Mouse (Mus musculus): ENCODE results near the gene Gga1.
"Not testable (repeated sequence)": the region's sequence is repeated elsewhere in the genome, so short reads cannot be mapped to it uniquely, and the experiment has no call there.

The Gga1 gene

DNA sequence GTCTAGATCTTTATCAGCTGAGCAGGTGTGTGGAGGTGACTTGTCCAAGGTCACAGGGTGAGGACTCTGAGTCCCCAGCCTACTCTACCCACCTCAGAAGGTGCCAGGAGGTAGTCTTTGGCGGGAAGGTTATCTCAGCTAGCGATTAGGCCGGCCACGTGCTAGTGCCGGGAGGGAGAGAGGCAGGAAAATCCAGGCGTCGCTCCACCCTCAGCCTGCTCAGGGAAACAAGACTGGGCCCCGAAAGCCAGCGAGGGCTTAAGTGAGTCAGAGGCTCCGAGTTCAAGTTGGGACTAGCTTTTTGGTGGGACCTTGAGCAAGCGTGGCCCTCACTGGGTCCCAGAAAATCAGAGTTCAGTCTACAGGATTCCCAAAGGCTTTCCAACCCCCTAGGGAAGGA, 31.7 kb upstream of the Gga1 start:
- DNase-seq (ENCODE audit: low spot score), result no peak

DNA sequence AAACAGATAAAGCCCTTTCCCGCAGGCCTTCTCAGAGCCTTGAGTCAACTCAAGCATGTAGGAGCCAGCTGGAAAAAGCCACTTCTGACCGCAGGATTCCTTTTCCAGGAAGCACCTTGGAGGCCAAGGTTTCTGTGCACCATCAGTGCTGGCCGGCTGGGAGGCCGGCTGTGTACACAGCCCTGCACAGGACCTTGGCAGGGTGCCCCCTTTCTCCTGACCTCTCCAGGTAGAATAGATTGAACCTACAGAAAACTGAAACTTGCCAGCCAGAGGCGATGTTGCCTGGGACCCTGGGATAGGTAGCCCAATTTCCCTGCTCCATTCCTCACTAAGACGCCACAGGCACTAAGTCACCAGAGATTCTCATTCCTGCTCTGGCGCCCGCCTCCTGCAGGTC, 31.1 kb upstream of the Gga1 start:
- DNase-seq (ENCODE audit: low spot score), result no peak

DNA sequence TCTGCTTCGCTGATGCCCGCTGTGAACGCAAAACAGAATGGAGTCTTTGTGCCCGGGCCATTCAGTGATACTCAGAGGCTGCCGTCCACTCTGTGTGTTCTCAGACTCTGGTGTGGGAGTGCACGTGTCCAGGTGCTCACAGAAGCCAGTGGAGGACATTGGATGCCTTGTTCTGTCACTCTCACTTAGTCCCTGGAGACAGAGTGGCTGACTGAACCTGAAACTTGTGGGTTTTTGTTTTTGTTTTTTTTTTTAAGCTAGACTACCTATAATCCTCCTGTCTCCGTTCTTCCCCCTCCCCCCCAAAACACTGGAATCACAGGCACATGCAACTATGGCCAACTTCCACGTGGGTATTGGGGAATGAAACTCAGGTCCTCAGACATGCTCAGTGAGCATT, 30.6 kb upstream of the Gga1 start:
- DNase-seq (ENCODE audit: low spot score), result no peak

DNA sequence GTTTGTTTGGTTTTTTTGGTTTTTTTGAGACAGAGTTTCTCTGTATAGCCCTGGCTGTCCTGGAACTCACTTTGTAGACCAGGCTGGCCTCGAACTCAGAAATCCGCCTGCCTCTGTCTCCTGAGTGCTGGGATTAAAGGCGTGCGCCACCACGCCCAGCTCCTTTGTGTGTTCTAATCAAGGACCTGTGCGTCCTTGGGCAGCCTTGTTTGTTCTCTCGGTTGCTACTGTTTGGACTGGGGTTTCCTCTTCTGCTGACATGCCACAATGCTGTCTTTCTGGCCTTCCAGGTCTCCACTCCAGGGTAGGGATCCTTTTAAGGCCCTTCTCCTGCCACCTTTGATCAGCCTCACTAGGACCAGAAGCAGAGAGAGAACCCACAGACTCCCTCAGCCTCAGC, 30.2 kb upstream of the Gga1 start:
- not testable (repeated sequence) for DNase-seq (ENCODE audit: low spot score)

DNA sequence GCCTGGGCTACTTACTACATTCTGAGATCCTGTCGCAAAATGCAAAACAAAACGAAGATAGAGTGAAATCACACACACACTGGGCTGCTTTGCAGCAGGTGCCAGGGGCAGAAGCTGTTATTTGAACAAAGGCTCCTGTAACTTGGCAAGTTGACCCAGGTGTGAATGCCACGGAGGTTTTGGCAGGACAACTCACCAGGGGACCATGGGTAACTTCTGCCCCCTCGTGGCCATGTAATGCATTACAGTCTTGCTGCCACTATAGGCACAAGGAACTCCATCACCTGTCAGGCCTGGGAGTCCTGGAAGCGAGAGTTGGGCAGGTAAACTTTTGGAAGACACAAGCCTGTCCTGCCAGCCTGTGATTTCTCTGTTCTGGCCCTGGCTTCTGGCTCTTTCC, 28.5 kb upstream of the Gga1 start:
- DNase-seq (ENCODE audit: low spot score), result peak; percentile 86

DNA sequence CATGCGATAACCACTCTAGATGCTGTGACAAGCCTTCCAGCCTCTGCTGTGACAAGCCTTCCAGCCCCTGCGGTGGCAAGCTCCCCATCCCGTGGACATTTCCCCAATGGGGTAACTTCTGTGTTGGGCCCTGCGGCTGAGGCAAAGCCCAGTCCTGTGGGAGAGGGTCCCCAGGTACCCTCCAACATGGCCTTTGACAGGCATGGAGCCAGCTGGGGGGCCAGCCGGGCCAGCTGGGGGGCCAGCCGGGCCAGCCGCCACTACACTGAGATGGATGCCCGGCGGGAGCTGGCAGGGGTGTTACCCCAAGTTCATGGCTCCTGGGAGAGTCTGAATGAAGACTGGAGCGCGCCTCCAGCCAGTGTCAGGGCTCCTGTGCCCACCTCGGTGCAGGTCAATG, 27.5 kb upstream of the Gga1 start:
- no peak for DNase-seq (ENCODE audit: low spot score)

DNA sequence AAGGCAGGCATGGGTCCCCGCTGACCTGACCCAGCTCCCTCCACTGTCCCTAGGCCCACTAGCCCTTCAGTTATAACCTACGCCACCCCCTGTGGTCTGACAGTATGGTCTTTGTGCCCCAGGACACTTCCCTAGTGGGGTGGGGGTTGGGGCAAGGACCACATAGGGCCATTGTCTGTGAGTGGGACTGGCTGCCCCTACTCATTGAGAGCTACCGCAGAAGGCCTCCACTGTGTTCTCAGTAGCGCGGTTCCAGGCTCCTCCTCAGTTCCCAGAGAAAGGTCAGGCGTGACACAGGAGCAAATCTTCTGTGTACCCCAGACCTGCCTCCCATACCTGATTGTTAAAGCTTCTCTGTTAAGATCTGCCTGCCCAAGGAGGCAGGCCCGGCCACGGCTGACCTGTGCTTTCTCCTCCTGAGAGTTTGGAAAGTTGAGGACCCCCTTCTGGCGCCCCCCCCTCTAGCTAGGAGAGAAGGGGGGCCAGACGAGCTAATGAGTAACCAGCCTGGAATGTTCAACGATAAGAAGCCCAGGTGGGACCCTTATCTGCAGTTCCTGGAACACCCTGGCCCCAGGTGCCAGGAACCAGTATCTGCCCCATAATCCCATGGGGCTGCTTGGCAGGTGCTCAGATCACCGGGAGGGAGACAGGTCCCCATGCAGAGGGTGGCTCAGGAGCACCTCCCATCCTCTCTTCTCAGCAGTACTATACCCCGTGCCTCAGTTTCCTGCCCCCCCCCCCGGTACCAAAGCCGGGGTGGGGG, 26.7 kb upstream of the Gga1 start:
- peak; percentile 71 for DNase-seq (ENCODE audit: low spot score)

DNA sequence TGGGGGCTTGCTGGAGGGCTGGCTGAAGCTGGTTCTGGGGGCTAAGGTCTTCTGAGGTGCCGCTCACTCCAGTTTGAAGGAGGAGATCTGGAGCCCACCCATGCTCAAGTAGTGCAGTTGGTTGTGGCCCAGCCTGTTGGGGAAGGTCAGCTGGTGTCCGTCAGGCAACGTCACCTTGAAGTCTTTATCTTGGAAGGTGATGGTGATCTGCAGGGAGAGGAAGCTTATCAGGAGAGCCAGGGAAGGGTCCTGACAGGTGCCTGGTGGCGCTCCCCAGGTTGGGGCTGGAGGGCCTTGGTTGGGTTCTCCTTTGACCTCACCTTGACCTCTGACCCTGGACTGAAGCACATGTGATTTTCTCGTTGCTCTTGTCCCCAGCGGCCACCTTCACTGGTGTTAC, 26.0 kb upstream of the Gga1 start:
- DNase-seq (ENCODE audit: low spot score), result no peak

DNA sequence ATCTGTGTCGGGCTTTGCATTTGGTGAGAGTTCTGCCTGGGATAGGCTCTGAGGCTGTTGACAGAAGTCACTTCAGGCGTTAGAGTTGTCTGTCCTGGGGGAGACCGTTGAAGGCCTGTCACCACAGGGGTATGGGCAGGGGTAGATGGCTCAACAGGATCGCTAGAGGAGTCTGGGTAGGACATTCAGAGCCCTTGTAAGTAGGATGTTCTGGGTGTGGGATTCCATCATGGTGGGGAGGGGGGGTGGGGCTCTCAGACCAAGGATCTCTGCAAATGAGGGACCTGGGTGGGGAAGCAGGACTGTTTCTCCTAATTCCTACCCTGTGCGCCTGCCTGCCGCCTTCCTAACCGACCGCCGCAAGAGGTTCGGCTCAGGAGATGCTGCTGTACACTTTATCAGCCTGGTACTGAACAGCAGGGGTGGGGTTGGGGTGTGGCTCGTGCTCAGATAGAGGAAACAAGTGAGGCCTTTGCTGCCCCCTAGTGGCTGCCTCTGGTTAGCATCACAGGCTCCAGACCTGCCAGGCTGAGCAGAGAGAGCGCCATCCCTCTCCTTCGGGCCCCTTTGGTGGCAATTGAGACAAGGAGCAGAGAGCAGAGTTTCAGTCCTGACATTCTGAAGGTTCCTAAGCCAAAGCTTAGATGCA, 25.4 kb upstream of the Gga1 start:
- peak; percentile 96 for DNase-seq (ENCODE audit: low spot score)

DNA sequence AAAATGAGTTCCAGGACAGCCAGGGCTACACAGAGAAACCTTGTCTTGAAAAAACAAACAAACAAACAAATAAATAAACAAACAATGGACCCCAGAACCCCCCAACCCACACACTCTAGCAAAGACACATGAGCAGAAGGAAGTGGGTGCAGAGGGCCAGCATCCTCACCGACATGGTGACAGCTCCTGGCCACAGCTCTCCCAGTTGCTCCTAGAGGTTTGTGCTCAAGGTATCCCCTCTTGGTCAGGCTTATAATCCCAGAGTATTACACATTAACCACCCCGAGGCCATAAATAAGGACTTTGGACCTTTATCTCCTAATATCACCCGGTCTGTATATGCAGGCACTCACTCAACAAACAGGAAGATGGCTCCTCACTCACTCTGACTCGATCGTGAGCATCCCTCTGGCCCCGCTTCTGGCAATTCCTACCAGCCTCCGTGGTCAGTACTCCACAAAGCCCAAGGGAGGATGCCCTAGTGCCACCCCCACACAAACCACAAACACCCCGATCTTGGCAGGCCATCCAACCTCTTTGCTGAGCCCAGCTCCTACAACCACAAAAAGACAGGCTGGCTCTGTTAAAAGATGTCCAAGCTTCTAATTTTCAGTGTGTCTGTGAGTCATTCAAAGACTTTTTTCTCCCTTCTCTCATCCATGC, 21.6 kb upstream of the Gga1 start, which contains the start of gene Lgals2:
Lgals2 (minus strand) TSS at position 227 of the 663 bp plus-strand sequence.
- no peak for DNase-seq (ENCODE audit: low spot score)

DNA sequence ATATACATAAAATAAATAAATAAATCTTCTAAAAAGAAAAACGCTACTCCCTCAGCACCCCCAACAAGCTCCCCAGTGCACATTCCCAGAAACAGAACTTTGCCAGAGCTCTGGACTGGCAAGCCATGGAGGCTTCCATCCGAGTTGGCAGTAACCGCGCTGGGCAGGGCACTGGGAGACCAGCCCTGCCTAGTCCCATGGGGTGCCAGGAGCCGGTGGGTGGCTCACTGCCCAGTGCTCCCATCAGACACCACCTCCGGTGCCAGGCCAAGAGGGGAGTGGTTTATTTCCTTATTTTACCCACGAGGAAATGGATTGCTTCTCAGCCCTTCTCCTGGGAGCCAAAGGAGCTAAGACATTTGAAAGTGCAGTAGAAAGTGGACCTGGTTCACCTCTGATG, 20.0 kb upstream of the Gga1 start:
- peak; percentile 71 for DNase-seq (ENCODE audit: low spot score)

DNA sequence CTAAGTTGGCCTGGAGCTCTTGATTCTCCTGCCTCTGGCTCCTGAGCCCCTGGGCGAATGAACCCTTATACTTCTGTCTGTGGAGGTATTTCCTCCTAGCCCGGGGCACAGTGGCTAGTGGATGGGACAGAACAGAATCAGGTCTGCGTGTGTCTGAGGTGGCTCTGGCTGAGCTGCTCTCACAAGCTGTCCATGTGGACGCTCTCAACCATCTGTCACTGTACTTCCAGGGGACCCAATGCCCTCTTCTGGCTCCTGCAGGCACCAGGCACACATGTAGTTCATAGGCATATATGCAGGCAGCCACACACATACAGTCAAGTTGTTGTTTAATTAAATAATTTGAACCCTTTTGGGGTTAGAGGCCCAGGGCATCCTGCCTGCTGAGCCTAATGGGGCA, 17.7 kb upstream of the Gga1 start:
- no peak for DNase-seq (ENCODE audit: low spot score)

DNA sequence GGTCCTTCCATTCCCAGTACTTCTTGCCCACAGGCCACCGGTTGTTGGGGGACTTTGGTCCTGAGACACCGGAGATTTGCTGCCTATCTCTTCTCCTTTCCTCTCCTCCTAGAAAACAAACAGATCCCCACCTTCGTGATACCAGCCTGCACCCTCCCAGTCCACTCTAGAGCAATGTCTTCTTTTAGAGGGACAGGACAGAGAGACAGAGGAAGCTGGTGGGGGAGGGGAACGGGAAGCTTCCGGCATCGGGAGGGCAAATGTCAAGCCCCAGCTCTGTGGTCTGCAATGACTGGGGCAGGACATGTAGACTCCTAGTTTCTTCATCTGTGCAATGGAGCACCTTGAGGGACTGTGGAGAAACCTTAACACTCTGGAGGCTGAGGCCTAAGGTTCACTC, 17.3 kb upstream of the Gga1 start:
- DNase-seq (ENCODE audit: low spot score), result no peak

DNA sequence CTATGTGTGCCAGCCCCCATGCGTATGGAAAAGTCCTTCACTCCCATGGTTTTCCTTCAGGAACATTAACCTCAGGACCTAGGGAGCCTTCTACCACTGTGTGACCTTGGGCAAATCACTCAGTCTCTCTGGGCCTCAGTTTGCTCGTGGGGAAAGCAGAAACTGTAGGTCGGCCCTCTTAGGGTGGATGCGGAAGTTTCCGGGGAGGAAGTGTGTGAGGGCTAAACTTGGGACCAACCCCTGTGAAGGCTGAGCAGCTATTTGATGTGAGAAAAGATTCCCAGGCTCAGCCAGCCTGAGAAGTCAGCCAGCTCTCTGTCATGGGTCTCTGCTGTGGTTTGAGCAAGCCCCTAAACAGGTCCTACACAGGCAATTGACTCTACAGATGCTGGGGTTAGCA, 14.7 kb upstream of the Gga1 start:
- DNase-seq (ENCODE audit: low spot score), result no peak

DNA sequence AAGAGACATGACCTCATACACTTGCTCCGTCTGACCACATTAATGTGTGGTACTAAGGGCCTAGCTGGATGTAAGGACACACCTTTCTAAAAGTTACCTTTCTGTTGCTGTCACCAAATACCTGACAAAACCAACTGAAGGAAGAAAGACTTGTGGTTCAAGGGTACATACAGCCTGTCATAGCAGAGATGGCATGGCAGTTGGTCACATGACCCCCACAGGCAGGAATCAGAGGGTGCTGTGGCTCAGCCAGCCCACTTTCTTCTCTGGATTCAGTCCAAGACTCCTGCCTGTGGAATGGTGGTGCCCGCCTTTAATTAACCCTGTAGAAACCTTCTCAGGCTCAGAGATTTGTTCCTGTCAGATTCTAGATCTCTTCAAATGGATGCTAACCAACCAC, 13.8 kb upstream of the Gga1 start:
- no peak for DNase-seq (ENCODE audit: low spot score)

DNA sequence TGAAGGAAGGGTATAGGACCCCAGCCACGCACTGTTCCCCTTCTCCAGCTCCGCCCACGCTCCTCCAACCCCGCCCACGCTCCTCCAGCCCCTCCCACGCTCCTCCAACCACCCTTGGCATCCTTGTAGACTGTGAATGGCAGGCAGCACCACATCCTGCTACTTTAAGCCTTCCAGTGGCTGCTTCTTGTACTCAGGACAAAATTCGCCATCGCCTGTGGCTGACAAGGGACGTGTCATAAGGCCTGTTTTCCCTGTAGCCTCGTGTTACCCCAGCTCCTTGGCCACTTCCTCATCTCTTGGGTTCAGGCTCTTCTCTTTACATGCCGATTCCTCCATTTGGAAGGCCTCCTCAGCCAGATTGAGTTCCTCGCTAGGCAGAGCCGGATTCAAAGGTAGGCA, 13.1 kb upstream of the Gga1 start:
- no peak for DNase-seq (ENCODE audit: low spot score)

DNA sequence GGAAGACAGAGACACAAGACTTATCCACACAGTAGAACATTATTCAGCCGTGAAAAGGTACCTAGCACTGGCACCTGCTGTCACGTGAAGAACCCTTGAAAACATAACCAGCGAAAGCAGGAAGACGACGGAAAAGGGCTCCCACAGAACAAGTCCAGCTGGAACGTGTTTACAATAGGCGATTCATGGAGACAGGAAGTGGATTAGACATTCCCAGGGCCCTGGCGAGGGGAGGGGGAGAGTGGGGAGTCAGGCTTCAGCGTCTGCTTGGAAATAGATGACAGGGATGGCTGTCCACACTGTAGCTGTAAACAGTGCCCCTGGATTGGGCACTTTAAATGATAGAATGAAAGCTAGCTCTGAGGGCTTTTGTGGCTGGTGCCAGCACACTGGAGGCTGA, 8.6 kb upstream of the Gga1 start:
- no peak for DNase-seq (ENCODE audit: low spot score)

DNA sequence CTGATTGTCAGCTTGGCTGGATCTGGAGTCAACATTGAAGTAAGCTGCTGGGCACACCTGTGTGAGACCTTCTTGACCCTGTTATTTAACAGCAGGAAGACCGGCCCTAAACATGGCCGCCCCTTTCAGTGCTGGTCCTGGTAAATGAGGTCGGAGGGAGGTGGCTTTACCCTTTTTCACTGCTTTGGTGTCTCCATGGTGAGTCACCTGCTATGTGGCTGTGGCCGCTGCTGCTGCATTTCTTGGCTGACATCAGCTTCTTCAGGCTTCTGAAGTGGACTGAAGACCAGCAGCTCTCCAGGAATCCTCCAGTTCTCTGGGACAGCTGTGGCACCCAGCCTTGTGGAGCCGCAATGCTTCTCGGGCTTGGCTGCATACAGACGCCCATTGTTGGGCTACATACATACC, 8.2 kb upstream of the Gga1 start:
- no peak for DNase-seq (ENCODE audit: low spot score)

DNA sequence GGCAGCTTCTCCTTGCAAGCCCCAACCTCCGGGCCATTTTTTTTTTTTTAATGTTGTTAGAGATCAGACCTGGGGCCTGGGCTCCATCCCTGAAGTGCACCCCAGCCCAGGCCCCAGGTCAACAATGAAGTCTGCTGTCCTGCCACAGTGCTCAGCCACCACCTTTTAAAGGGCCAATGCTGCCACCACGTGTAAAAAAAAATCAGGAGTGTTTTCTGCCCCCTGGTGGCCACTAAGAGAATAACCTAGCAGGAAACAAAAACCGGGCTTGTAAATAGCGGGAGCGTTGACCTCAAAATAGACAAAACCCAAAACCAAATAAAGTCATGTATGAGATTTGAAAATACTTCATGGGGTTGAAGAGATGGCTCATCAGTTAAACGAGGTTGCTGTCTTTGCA, 7.2 kb upstream of the Gga1 start:
- no peak for DNase-seq (ENCODE audit: low spot score)

DNA sequence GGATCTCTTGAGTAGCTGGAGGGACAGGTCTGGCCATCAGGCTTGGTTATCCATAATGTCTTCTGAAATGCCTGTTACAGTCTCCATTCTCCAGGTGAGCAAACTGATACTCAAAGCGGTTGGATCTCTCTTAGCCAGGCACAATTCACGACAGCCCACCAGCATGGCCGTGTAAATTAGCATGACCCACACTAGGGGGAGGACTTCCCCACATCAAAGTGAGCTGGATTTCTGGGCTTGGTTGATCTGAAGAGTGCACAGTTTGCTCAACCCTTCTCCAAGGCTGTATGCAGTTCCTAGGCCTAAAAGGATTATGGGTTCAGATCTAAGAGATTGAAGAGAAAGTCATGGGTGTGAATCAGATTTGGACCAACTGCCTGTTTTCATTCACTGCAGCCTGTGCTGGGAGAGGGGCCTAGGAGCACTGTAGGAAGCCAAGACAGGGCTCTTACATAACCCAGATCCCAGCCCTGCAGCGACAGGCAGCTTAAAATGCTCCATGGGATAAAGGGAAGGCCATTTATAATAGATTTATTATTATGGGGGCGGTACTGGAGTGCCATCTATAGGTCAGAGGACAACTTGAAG, 4.9 kb upstream of the Gga1 start:
- no peak for DNase-seq (ENCODE audit: low spot score)

DNA sequence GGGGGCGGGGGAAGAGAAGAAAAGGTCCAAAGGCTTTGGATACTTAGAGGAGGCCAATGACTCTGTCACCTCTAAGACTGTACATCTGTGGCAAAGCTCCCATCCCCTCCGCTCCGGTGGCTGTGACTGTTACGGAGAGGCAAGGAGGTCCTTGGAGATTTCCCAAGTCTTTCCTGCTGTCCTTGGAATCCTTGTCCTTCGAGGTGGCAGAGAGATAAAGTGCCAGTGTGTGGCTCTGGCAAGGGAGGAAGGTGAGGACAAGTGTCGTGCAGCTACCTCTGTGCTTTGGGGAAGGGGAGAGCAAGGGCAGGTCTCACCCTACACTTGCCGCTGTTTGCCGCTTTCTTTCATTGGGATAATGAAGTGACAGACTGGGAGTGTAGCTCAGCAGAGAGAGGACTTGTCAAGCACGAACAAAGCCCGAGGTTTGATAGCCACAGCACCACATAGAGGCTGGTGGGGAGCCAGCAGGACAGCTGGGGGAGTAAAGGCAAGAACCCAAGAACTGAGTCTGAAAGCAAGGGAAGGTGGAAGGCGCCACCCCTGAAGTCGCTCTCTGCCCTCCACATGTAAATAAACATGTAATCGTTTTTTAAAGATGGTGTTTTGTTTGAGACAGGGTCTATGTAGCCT, 3.1 kb upstream of the Gga1 start:
- no peak for DNase-seq (ENCODE audit: low spot score)

DNA sequence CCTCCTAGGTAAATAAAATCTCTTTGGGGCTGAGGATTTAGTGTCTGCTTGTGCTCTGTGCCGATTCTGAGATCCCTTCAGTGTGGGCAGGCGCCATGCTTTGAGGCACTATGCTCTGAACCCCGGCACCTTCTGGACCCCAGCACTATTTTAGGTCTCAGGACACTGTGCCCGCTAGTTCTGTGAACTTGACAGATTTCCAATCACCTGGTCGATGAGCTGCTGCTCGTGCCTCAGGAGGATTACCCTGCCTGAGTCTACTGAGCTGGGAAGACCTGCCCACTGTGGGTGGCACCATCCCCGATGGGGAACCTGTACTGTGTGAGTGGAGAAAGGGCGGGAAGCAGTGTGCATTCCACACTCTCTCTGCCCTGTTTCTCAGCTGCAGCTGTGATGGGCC, 2.0 kb upstream of the Gga1 start:
- DNase-seq (ENCODE audit: low spot score), result no peak

DNA sequence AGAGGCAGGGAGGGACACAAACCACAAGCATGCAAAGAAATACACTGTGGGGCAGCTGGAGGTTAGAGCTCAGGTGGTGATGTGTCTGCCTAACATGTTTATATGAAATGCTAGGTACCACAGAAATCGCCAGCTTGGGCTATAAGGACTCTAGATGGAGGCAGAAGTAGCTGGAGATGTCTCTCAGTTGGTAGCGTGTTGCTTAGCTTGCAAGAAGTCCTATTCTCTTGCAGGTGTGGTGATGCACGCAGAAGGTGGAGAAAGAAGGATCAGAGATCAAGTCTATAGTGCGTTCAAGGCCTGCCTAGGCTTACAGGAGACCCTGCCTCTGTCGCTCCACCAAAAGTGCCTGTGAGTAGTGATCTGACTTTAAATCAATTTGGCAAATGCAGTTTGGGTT, 1.5 kb upstream of the Gga1 start:
- DNase-seq (ENCODE audit: low spot score), result no peak

Data from layer of hippocampus, adult 11-12 months (tissue).